Mouse (Mus musculus): ENCODE measurements around the gene Kmt2e.

Kmt2e gene

DNA sequence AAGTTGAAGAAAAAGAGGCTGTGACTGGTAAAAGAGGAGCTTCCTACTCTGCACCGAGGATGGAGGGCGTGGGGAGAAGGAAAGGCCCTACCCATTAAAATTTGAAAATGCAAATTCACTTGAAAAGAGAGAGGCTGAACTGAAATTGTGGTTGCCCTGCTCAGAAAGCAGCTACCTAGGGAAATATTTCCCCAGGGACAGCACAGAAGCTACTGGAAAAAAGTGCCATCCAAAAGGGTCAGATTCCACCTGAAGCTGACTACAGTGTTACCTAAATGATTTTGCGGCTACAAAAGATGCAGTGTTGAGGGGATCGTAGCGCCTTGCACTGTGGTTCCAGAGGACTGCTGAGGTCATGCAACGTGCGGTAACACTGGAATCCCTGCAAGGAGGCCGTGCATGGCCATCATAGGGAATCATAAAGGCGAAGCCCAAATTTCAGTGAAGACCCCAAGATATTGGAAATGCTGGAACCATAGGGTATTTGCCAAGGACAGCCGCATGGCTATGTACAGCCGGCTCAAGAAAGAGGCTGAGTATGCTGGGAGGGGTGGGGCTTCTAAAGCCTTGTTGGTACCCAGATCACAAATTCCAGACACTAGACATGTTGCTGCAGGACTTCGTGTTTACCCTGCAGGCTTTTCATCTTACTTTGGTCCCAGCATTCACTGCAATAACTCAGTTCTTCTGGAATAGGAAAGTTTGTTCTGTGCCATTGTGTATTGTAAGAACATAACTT, 28.4 kb upstream of the Kmt2e start:
- in situ Hi-C loops (cut with MboI; ENCODE audit: low pct_unique_long_range_greater_than_20kb in 1 of 2, low sequenced_read_pairs in 2 of 2, unreplicated experiment in 1 of 2), result loop anchor here in 1 of 2 experiments (25.0 kb wide), 1 partner anchor 844 kb away; the partner anchor contains the start of gene Orc5

DNA sequence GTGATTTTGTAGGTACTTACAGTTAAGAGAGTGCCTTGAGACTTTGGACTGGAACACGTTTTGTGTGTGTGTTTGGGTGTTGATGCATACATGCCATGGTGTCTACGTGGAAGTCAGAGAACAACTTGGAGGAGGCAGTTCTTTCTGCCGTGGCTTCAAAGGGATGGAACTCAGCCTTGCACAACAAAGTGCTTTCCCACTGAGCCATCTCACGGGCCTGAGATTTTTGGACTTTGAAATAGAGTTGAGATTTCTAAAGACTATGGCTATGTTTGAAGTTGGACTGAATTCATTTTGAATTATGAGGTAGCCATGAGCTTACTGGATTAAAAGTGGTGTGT, 27.9 kb upstream of the Kmt2e start:
- in situ Hi-C loops (cut with MboI; ENCODE audit: low pct_unique_long_range_greater_than_20kb in 1 of 2, low sequenced_read_pairs in 2 of 2, unreplicated experiment in 1 of 2), result loop anchor here in 1 of 2 experiments (25.0 kb wide), 1 partner anchor 844 kb away; the partner anchor contains the start of gene Orc5

DNA sequence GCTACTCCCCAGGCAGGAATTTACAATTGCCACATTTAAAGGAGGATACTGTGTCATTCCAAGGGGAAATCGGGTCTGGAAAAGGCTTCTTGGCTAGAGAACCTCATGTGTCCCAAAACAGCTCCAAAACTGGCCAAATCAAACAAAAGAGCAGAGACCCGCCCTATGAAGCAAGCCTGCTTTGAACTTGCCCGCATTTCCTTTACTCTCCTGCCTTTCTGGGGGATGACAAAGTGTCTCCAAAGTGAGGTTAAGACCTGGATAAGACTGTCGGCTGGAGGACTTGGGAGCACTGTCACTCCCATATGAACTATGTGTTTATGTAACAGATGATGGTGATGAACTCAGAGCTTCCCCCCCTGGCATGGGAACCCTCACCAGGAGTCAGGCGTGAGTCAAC, 26.1 kb upstream of the Kmt2e start:
- in situ Hi-C loops (cut with MboI; ENCODE audit: low pct_unique_long_range_greater_than_20kb in 1 of 2, low sequenced_read_pairs in 2 of 2, unreplicated experiment in 1 of 2), result loop anchor here in 1 of 2 experiments (25.0 kb wide), 1 partner anchor 846 kb away; the partner anchor contains the start of gene Orc5

DNA sequence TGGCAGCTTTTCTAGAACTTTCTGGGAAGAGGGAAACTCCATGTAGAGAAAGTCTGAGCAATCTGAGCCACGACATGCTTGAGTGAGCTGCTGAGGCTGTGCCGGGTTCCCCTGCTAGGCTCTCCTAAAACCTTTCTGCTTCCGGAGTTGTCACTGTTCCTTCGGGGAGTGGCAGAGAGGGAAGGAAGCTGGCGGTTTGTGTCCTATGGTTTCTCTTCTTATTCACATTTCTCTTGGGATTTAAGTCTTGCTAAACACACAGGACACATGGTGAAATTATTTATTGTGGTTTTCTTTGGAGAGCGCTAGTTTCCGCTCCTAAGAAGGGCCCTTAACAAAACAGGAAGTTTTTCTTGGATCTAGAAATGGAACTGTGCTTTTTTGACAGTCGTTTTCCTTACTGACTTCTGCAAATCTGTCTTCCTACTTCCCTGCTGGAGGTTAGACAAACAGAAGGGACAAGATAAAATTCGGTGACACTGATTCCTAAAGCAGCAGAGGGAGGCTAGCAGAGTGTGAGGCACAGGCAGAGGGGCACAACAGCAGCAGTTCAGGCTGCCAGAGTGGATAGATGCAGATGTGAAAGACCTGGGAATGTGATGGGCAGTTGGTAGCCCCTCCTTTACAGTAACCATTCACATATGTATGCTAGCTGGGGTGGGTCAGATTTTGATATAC, 24.1 kb upstream of the Kmt2e start:
- in situ Hi-C loops (cut with MboI; ENCODE audit: low pct_unique_long_range_greater_than_20kb in 1 of 2, low sequenced_read_pairs in 2 of 2, unreplicated experiment in 1 of 2), result loop anchor here in 1 of 2 experiments (25.0 kb wide), 1 partner anchor 848 kb away; the partner anchor contains the start of gene Orc5

DNA sequence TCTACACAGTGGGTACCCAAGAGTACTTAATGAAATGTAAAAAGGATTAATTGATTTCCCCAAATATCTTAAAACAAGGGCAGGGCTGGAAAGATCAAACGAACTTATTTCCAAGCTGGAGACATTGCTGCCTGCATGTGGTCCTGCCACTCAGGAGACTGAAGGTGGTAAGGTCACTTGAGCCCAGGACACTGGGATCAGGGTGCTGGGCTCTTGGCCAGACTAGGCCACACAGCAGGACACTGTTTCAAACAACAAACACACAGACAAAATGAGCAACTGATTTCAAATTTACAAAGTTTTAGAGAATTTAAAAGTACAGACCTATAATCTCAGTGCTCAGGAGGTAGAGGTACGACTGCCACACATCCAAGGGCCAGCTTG, 23.5 kb upstream of the Kmt2e start:
- in situ Hi-C loops (cut with MboI; ENCODE audit: low pct_unique_long_range_greater_than_20kb in 1 of 2, low sequenced_read_pairs in 2 of 2, unreplicated experiment in 1 of 2), result loop anchor here in 1 of 2 experiments (25.0 kb wide), 1 partner anchor 848 kb away; the partner anchor contains the start of gene Orc5

DNA sequence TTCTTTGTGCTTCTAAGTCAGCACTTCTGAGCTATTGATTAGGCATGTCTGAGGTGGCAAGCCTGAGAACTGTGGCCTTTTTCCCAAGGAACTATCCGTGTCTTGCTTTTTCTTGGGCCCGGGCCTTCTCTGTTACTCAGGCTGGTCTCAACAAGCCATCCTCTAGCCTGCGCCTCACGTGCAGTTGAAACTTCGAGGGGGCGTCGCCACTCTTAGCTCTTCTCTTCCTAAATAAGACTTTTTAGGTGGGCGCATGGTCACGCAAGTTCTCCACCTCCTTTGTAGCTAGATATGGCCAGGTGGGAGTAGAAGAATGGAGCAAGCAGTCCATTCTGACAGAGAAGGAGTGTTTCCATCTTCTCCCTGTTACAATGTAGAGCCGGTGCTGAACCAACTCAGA, 22.6 kb upstream of the Kmt2e start:
- in situ Hi-C loops (cut with MboI; ENCODE audit: low pct_unique_long_range_greater_than_20kb in 1 of 2, low sequenced_read_pairs in 2 of 2, unreplicated experiment in 1 of 2), result loop anchor here in 1 of 2 experiments (25.0 kb wide), 1 partner anchor 849 kb away; the partner anchor contains the start of gene Orc5

DNA sequence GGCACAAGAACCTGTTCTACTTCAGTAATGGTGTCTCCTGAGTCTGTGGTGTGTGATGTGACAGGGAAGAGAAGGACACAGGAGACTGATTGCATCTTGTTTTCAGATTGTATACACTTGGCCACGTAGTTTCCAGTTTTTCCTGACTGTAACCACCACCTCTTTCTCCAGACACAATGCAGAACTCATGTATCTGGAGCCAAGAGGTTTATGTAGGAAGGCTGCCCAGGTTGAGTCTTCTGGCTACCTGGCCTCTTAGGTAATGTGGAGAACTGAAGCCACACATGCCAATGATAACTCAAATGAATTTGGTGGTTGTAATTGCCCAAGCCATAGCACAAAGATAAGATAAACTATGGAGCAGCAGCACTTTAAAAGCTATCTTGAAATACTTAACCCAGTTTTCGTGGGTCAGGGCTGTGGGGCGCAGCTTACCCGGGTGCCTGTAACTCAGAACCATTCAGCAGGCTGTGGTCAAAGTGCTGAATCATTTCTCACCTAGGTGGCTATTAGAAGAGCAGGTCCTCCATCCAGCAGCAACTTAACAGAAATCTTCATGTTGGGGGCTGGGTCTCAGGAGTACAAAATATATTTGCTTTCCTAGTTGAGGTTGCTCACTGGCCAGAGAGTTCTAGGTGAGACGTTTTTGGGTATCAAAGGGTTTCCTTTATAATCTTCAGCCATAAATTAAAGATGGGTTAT, 21.8 kb upstream of the Kmt2e start:
- in situ Hi-C loops (cut with MboI; ENCODE audit: low pct_unique_long_range_greater_than_20kb in 1 of 2, low sequenced_read_pairs in 2 of 2, unreplicated experiment in 1 of 2), result loop anchor here in 1 of 2 experiments (25.0 kb wide), 1 partner anchor 850 kb away; the partner anchor contains the start of gene Orc5

DNA sequence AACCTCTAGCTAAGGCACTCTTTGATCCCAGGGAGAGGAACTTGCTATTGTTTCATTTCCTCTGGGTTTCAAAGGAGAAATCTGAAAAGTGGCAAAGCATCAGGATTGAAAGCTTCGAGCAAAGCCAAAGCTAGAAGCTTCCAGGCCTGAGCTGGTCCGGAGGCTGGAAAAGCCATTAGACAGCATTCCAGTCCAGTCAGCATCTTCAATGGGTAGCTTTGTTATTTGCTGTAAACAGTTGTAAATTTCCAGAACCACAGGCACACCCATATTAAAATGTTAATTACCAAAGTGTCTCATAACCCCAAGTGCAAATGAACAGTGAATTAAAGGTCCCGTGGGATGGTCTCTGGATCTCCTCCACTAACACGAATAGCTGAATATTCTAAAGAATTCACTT, 21.2 kb upstream of the Kmt2e start:
- in situ Hi-C loops (cut with MboI; ENCODE audit: low pct_unique_long_range_greater_than_20kb in 1 of 2, low sequenced_read_pairs in 2 of 2, unreplicated experiment in 1 of 2), result loop anchor here in 1 of 2 experiments (25.0 kb wide), 1 partner anchor 851 kb away; the partner anchor contains the start of gene Orc5

DNA sequence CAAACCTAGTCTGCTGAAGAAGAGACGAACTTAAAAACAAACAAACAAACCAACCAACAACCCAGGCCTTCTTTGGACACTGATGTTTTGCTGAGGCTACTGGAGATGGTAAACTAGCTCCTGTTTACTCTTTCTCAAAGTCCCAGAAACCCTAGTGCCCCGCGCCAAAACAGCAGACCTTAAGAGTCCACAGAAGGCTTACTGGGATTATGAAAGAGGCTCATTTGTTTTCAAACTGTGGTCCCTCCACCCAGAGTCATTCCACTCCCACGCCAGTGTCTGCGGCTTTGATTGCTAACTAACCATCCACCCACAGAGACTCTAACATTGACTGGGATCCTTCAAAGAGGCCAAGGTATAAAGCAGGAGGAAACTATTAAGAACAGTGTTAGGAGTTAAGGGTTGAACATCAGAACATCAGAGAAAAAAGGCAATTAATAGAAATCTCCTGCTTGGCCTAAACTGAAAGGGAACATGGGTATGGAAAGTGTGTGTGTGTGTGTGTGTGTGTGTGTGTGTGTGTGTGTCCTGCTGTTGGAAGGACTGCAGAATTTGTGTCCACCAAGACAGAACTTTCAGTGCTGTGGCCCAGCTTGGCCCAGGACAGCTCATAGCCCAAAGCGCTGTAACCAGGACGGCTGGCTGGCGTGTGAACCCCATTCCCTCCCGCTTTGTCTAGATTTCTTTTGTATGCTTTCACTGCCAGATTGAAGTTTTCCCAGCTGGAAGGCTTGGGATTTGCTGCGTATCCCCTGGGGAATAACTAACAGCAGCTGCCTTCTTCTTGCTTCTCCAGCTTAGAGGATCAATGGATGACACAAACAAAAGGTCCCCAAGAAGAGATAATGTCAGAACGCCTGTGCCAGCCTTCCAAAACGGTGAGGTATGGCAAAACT, 20.4 kb upstream of the Kmt2e start:
- in situ Hi-C loops (cut with MboI; ENCODE audit: low pct_unique_long_range_greater_than_20kb in 1 of 2, low sequenced_read_pairs in 2 of 2, unreplicated experiment in 1 of 2), result loop anchor here in 1 of 2 experiments (25.0 kb wide), 1 partner anchor 852 kb away; the partner anchor contains the start of gene Orc5

DNA sequence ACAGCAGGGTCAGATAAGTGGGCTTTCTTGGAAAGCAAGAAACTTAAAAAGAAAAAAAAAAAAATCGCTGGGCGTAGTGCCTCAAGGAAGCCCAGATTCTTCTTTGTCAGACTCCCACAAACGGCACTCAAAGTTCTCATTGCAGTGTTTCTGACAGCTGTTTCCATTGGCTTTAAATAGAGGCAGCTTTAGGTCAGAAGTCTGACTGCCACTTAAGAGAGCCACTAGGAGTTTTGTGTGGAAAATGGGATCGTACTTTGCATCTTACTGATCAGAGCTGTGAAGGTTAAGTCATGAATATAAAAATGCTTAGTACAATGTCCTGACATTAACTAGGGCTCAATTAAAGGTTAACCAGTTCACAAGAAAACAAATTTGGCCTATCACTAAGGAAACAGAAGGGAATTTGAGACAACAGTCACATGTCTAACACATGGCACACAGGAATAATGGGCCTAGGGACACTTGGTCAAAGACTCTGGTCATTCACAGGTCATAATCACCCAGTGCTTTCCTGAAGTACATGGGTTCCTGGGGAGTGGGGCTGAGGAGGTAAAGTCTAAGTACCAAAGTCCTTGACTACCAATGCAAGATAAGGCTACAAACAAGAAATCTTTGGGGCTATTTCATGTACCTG, 19.6 kb upstream of the Kmt2e start:
- in situ Hi-C loops (cut with MboI; ENCODE audit: low pct_unique_long_range_greater_than_20kb in 1 of 2, low sequenced_read_pairs in 2 of 2, unreplicated experiment in 1 of 2), result loop anchor here in 1 of 2 experiments (25.0 kb wide), 1 partner anchor 852 kb away; the partner anchor contains the start of gene Orc5

DNA sequence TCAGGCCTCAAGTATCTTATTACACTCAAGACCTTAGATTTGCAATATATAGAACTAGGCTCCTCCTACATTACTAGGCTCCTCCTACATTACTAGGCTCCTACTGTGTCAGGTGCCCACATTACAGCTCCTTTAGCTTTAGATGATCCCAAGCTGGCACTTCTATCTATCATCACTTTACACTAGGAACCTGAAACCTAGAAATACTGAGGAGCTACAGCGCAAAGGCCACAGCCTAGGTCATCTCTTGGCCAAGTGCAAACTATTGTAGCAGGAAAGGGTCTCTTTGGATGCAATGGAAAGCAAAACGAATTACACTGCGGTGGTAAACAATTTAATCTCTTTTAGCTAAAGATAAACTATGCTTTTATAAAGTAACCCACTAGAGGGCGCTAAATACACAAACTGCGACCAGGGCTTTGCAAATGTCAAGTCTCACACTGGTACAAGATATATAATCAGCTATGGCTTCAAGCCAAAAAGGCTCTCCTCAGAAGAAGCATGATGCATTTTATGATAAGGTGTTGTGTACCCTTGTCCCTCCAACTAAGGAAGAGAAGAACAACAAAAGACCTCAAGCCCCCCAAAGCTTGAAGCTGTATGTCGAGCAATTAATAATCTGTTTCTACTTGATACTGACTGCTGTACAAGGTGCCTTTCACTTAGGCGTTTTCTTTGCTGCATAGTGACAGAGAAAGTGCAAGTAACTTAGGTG, 18.5 kb upstream of the Kmt2e start:
- in situ Hi-C loops (cut with MboI; ENCODE audit: low pct_unique_long_range_greater_than_20kb in 1 of 2, low sequenced_read_pairs in 2 of 2, unreplicated experiment in 1 of 2), result loop anchor here in 1 of 2 experiments (25.0 kb wide), 1 partner anchor 853 kb away; the partner anchor contains the start of gene Orc5

DNA sequence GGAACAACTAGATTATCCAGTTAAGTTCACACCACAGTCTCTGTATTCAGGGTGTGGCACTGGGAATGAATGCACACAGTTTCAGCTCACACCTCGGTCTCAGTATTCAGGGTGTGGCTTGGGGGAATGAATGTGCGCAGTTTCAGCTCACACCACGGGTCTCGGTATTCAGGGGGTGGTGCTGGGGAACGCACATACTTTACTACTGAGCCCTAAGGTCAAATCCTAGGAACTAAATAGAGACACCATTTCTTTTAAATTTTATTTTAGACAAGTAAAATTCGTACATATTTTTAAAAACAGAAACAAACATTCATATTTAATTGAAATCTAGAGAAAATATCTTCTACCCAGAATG, 18.0 kb upstream of the Kmt2e start:
- in situ Hi-C loops (cut with MboI; ENCODE audit: low pct_unique_long_range_greater_than_20kb in 1 of 2, low sequenced_read_pairs in 2 of 2, unreplicated experiment in 1 of 2), result loop anchor here in 1 of 2 experiments (25.0 kb wide), 1 partner anchor 854 kb away; the partner anchor contains the start of gene Orc5

DNA sequence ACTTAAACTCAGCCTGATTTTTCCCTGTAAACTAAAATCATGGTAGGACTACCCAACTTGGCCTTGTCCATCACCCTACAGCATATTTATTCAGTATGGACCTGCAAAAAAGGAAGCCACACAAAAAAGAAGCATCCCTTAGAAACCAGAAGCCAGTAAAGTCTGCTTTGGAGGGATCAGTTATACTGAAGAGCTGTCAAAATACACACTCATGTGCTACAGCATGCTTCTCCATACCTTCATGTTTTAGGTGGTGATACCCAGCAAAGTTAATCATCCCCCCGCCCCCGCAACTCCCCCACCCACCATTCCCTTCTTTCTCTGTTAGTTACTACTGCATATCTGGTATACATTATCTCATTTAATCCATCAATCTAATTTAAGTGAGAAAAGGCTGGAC, 16.5 kb upstream of the Kmt2e start:
- in situ Hi-C loops (cut with MboI; ENCODE audit: low pct_unique_long_range_greater_than_20kb in 1 of 2, low sequenced_read_pairs in 2 of 2, unreplicated experiment in 1 of 2), result loop anchor here in 1 of 2 experiments (25.0 kb wide), 1 partner anchor 855 kb away; the partner anchor contains the start of gene Orc5

DNA sequence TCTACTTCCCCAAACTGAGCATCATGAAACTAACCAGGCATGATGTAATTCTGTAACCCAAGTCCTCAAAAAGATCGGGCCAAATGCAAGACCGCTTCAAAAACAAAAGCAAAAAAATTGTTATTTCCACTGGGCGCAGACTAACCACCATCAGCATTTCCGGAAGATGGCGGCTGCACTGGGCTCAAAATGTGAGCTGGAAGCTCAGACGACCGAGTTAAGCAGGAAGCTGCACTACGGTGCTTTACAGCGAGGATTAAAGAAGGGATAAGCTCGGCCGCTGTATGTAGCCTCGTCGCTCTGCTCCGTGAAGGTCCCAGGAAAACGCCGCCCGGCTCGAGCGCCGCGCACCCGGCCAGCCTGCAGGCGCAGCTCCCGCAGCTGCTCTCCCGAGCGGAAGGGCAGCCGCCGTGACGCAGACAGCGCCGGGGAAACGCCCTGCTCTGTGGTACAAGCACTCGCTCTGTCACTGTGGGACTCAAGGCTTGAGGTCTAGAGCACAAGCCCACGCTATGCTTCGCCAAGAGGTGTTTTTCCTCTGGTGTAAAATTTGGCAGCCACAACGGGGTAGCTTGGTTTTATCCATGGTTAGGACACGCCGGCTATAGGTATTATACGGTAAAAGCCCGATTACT, 16.0 kb upstream of the Kmt2e start:
- in situ Hi-C loops (cut with MboI; ENCODE audit: low pct_unique_long_range_greater_than_20kb in 1 of 2, low sequenced_read_pairs in 2 of 2, unreplicated experiment in 1 of 2), result loop anchor here in 1 of 2 experiments (25.0 kb wide), 1 partner anchor 856 kb away; the partner anchor contains the start of gene Orc5

DNA sequence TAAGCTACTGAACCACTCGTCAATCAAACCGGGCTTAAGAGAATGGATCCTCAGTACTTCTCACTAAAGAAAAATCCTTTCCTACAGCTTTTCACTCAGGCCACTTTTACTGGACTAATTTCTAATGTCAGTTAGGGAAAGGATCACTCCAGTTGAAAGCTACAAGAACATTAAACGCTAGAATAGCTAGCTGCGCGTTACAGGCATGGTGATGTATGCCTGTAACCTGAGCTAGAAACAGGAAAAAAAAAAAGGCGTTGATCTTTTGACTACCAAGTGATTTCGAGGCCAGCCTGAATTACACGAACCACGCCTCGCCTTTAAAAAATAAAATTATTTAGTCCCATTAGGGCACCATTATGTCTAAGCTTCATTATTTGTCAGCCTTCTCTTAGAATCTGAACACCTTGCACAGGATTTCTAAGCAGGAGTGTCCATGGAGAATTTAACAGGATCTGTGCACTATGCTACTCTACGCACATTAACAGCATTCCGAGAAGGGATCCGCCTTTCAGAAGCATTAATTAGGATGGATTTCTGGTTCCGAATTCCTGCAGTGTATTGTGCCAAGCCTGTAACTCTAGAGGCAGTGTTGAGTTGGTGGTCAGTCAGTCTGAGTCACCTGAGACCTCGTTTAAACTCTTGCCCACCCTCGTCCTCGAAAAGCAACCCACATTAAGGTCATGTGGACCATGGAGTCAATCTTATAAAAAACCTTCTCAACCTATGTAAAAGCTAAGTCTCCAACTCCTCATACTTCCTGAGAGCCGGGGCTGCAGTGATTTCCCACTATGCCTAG, 15.2 kb upstream of the Kmt2e start:
- in situ Hi-C loops (cut with MboI; ENCODE audit: low pct_unique_long_range_greater_than_20kb in 1 of 2, low sequenced_read_pairs in 2 of 2, unreplicated experiment in 1 of 2), result loop anchor here in 1 of 2 experiments (25.0 kb wide), 1 partner anchor 857 kb away; the partner anchor contains the start of gene Orc5
